Mouse (Mus musculus): ENCODE results near the gene Id1. TPM values are rescaled to one million over a fixed set of nuclear protein-coding genes. Genes with fewer than 3 reads are reported as not detected.

Gene Id1
- polyA plus RNA-seq, 1 experiment from 2014 or later = 124 TPM

DNA sequence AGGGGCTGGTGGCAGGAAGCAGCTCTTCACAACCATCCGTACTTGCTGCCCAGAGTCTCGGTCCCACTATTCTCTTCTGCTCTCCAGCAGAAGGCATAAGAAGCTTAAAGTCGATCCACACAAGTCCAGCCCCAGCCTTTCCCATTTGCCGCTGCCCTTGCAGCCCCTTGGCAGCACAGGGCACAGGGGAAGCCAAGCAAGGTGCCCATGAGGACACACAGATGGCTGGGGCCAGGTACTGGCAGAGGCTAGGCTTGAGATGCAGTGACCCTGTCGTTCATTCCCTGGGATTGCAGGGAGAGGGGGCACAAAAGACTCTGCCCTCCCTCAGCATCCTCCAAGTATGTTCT lies 31.8 kb upstream of the Id1 start:
- Histone ChIP-seq H3K27me3 (ENCODE audit: insufficient read depth, poor library complexity, severe bottlenecking) (no peaks in the 10 kb centered on the region), H3K9me3 (no peaks in the 10 kb centered on the region), H3K27ac (peak overlapping the region; percentile 96; the same call in 1 of the 2 replicates), H3K4me3 (no peak overlapping the region), H3K36me3 (peaks cover 72% of the 10 kb centered on the region), H3K4me1 (peaks cover 46% of the 10 kb centered on the region)
- DNase-seq (ENCODE audit: low spot score) = no peak
- 89% methylated on average over 5 of the region's 5 CpGs for WGBS

DNA sequence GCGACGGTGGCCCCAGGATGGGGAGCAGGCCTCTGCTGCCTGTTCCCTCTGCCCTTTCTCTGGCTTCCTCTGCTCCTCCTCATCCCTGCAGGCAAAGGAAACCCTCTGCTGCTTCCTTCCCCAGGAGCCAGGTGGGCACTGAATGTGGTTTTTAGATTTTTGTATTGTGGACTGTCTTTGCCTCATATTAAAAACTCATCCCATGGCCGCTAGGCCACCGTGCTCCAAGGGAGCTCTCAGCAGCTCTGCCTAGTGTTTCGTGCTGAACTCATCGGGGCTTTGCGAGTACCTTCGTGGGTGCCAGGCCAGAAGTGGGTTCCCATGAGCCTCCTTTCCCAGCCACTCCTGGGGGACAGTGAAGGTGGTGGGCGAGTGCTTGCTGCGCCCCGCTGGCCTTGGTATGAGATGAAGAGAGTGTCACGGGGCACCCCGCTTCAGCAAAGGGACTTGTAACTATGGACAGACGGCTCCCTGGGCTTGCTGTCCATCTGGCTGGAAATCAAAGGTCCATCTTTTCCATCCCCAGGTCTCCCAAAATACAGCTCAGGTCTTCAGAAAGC lies 31.2 kb upstream of the Id1 start:
- Histone ChIP-seq H3K4me1 (peaks cover 39% of the 10 kb centered on the region), H3K27me3 (ENCODE audit: insufficient read depth, poor library complexity, severe bottlenecking) (no peaks in the 10 kb centered on the region), H3K9me3 (no peaks in the 10 kb centered on the region), H3K27ac (peak overlapping the region; percentile 96), H3K36me3 (peaks cover 65% of the 10 kb centered on the region), H3K4me3 (no peak overlapping the region)
- DNase-seq (ENCODE audit: low spot score) = no peak
- 88% methylated on average over 14 of the region's 14 CpGs for WGBS

GRCm38 (mm10) chr2:152705993-152706571 lies 30.0 kb upstream of the Id1 start:
- peak overlapping the region; percentile 96 for H3K27ac ChIP-seq
- no peaks in the 10 kb centered on the region for H3K27me3 ChIP-seq (ENCODE audit: insufficient read depth, poor library complexity, severe bottlenecking)
- WGBS = 83% methylated on average over 22 of the region's 22 CpGs
- no peak for DNase-seq (ENCODE audit: low spot score)
- H3K9me3 ChIP-seq = no peaks in the 10 kb centered on the region
- H3K4me1 ChIP-seq = peaks cover 38% of the 10 kb centered on the region
- H3K4me3 ChIP-seq = no peak overlapping the region
- H3K36me3 ChIP-seq = peaks cover 56% of the 10 kb centered on the region

DNA sequence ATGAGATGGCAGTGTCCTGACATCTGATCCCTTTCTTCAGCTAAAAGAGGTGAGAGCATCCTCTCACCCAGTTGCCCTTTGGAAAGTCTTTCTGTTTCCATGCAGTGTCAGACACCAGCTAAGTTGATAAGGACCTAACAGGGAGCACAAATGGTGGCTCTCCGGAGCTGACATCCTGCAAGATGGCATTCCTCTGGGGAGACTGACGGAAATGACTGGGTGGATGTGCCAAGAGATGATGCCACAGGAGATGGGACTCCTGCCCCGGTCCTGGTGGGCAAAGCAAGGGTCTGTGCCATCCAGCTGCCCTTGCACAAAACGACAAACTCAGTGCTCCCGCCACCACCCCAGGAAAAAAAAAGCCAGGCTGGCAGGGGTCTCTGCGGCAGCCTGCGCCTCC lies 28.9 kb upstream of the Id1 start:
- DNase-seq (ENCODE audit: low spot score) = no peak
- peaks cover 45% of the 10 kb centered on the region for H3K36me3 ChIP-seq
- H3K9me3 ChIP-seq = no peaks in the 10 kb centered on the region
- H3K27ac ChIP-seq = peak overlapping the region; percentile 96
- WGBS = 10% methylated on average over 7 of the region's 7 CpGs
- no peaks in the 10 kb centered on the region for H3K27me3 ChIP-seq (ENCODE audit: insufficient read depth, poor library complexity, severe bottlenecking)
- peaks cover 38% of the 10 kb centered on the region for H3K4me1 ChIP-seq
- peak overlapping the region; percentile 68 for H3K4me3 ChIP-seq

DNA sequence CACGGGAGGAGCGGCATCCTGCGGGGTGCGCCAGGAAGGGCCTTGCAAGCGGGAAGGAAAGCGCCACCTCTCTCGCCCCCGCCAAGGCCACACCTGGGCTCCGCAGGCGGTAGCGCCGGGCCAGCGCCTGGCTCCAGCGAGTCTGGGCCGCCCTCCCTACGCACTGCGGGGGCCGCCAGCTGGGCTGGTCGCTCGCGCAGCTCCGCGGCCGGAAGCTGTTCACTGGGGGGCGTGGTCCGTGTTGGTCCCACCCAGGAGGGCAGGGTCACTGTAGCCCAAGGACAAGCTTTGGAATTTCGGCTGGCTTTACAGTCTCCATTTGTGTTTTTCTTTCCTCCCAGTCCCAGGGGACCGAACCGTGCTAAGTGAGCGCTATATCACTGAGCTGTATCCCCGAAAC lies 28.4 kb upstream of the Id1 start:
- Histone ChIP-seq H3K27me3 (ENCODE audit: insufficient read depth, poor library complexity, severe bottlenecking) (no peaks in the 10 kb centered on the region), H3K27ac (peak overlapping the region; percentile 96), H3K4me1 (peaks cover 38% of the 10 kb centered on the region), H3K4me3 (peak overlapping the region; percentile 68), H3K9me3 (no peaks in the 10 kb centered on the region), H3K36me3 (peaks cover 40% of the 10 kb centered on the region)
- DNase-seq (ENCODE audit: low spot score) = peak; percentile 96
- WGBS = 1% methylated on average over 30 of the region's 31 CpGs

- no peaks in the 10 kb centered on the region for H3K27me3 ChIP-seq (ENCODE audit: insufficient read depth, poor library complexity, severe bottlenecking)
- no peak for DNase-seq (ENCODE audit: low spot score)
- no peak overlapping the region; the same call in 1 of the 2 replicates for H3K27ac ChIP-seq
- peaks cover 38% of the 10 kb centered on the region for H3K4me1 ChIP-seq
- no peak overlapping the region for H3K4me3 ChIP-seq
- 85% methylated on average over 5 of the region's 5 CpGs for WGBS
- H3K36me3 ChIP-seq = peaks cover 26% of the 10 kb centered on the region
- no peaks in the 10 kb centered on the region for H3K9me3 ChIP-seq
Measured at GRCm38 (mm10) chr2:152709066-152709465, 27.0 kb upstream of the Id1 start.

- no peak overlapping the region for H3K27ac ChIP-seq
- WGBS = 68% methylated on average over 6 of the region's 6 CpGs
- no peaks in the 10 kb centered on the region for H3K27me3 ChIP-seq (ENCODE audit: insufficient read depth, poor library complexity, severe bottlenecking)
- no peak overlapping the region for H3K4me3 ChIP-seq
- H3K9me3 ChIP-seq = no peaks in the 10 kb centered on the region
- peaks cover 6% of the 10 kb centered on the region for H3K4me1 ChIP-seq
- no peak for DNase-seq (ENCODE audit: low spot score)
- no peaks in the 10 kb centered on the region for H3K36me3 ChIP-seq
Measured at GRCm38 (mm10) chr2:152716241-152716772, 19.7 kb upstream of the Id1 start.

DNA sequence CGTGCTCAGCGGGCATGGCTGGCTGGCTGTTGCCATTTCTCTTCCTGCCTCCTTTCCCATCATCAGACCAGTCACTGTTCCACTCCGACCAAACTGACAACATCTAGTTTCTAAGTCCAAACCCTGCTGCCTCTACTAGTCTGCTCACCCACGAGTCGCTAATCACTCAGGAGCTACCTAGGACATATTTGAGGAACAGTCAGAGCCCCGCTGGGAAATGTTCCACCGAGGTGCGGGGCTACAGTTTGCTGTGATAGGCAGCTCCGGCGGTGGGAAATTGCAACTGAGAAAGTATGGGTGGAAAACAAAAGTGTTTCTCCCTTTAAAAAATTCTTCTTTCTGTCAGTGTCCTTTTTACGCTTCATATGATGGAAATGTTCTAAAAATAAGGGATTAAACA lies 18.4 kb upstream of the Id1 start:
- peaks cover 6% of the 10 kb centered on the region; the same call in 1 of the 2 replicates for H3K4me1 ChIP-seq
- DNase-seq (ENCODE audit: low spot score) = no peak
- no peaks in the 10 kb centered on the region for H3K27me3 ChIP-seq (ENCODE audit: insufficient read depth, poor library complexity, severe bottlenecking)
- H3K4me3 ChIP-seq = no peak overlapping the region
- no peaks in the 10 kb centered on the region for H3K36me3 ChIP-seq
- no peaks in the 10 kb centered on the region for H3K9me3 ChIP-seq
- WGBS = 64% methylated on average over 11 of the region's 11 CpGs
- no peak overlapping the region for H3K27ac ChIP-seq

DNA sequence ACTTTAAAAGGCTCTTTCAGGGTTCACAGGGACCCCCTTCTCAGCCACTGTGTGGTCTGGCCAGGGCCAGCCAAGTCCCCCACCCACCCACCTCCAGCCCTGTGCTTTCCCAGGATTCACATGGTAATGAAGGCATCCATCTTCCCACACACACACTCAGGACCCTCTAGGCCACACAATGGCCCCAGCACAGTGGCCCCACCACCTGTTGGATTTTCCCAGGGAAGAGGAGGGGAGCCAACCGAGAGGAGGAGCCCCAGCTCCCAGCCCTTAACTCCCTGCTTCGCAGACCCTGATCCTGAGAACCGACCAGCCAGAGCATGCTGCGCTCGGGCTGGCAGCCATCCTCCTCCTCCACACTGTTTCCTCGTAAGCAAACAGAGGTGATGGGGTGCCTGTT lies 18.0 kb upstream of the Id1 start:
- Histone ChIP-seq H3K36me3 (no peaks in the 10 kb centered on the region), H3K4me1 (peaks cover 6% of the 10 kb centered on the region; the same call in 1 of the 2 replicates), H3K27ac (peak overlapping the region; percentile 59; the same call in 1 of the 2 replicates), H3K4me3 (no peak overlapping the region), H3K9me3 (no peaks in the 10 kb centered on the region), H3K27me3 (ENCODE audit: insufficient read depth, poor library complexity, severe bottlenecking) (no peaks in the 10 kb centered on the region; the same call in 1 of the 2 replicates)
- DNase-seq (ENCODE audit: low spot score) = no peak
- 43% methylated on average over 6 of the region's 6 CpGs for WGBS

DNA sequence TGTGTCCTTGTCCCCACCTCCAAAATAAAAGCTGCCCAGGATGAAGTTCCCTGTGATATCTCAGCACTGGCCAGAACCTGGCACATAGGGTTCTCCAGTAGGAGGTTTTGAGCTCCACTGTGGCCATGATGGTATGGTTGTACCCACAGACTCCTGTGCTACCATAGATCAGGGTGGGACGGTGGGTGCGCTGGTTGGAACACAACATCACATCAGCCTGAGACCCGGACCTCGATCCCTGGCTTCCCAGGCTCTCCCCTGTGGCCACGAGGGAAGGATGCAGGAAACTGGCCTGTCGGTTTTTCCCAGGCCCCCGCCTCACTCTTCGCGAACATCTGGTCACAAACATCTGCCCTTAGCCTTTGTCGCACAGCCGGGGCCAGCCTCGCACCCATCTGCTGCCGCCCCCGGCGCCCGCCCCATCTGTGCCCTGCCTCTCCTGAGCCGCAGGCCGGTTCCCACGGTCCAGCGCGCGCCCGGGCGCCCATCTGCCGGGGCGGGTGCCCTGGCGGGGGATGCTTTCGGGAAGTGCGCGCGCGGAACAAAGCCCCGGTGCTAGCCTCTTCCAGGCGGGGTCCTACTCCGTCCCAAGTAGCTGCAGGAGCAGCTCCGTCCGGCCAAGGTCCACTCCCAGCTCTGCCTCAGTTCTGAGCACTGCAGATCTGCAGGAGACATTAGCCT lies 12.3 kb upstream of the Id1 start:
- H3K36me3 ChIP-seq = no peaks in the 10 kb centered on the region
- peaks cover 41% of the 10 kb centered on the region for H3K4me1 ChIP-seq
- peak overlapping the region; percentile 89 for H3K27ac ChIP-seq
- no peaks in the 10 kb centered on the region for H3K9me3 ChIP-seq
- no peak for DNase-seq (ENCODE audit: low spot score)
- peak overlapping the region; percentile 64 for H3K4me3 ChIP-seq
- 2% methylated on average over 37 of the region's 37 CpGs for WGBS
- H3K27me3 ChIP-seq (ENCODE audit: insufficient read depth, poor library complexity, severe bottlenecking) = peaks cover 10% of the 10 kb centered on the region; the same call in 1 of the 2 replicates

DNA sequence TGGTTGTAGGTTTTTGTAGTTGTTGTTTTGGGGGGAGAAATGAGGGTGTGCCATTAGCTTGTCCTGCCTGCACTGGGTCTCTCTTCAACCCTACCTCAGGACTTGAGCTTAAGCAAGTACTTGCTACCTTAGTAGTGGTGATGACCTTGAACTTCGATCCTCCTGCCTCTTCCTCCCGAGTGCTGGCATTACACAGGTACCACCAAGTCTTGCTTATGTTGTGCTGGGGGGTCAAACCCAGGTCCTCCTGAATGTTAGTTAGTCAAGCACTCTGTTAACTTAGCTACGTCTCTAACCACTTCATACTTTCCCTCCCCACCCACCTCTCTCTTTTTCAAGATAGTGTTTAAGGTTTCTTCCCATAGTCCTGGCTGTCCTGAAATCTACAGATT lies 11.7 kb upstream of the Id1 start:
- H3K27me3 ChIP-seq (ENCODE audit: insufficient read depth, poor library complexity, severe bottlenecking) = peaks cover 10% of the 10 kb centered on the region; the same call in 1 of the 2 replicates
- peak overlapping the region; percentile 89 for H3K27ac ChIP-seq
- H3K4me1 ChIP-seq = peaks cover 46% of the 10 kb centered on the region
- H3K9me3 ChIP-seq = no peaks in the 10 kb centered on the region
- H3K36me3 ChIP-seq = no peaks in the 10 kb centered on the region
- WGBS = 57% methylated on average over 3 of the region's 3 CpGs
- H3K4me3 ChIP-seq = peak overlapping the region; percentile 64
- DNase-seq (ENCODE audit: low spot score) = no peak

DNA sequence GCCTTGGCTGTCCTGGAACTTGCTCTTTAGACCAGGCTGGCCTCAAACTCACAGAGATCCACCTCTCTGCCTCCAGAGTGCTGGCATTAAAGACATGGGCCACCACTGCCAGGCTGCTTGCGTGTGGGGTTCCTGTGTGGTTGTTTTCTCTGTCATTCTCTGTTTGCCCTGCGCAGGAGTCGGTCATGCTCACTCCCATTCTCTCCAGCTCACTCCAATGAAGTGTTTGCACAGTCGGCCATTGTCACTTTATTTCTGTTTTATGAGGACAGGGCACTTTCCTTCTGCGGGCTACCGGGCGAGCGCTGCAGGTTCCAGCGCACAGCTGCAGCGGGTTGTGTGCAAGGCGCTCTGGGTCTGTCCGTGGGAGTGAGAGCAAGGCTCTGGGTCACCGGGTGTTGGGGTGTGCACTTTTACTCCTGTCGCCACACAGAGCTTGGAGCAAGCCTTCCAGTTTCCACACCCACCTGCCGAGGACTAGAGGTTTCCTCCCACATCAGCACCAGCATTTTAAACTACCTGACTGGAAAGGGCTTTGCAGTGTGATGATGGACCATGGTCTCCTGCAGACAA lies 10.8 kb upstream of the Id1 start:
- Histone ChIP-seq H3K27ac (peak overlapping the region; percentile 52), H3K4me1 (peaks cover 55% of the 10 kb centered on the region), H3K9me3 (no peaks in the 10 kb centered on the region), H3K4me3 (0 out of 2 replicates have a peak overlapping the region, but pooled peaks have one; percentile 12), H3K27me3 (ENCODE audit: insufficient read depth, poor library complexity, severe bottlenecking) (peaks cover 10% of the 10 kb centered on the region; the same call in 1 of the 2 replicates), H3K36me3 (no peaks in the 10 kb centered on the region)
- WGBS = 74% methylated on average over 15 of the region's 15 CpGs
- DNase-seq (ENCODE audit: low spot score) = no peak

DNA sequence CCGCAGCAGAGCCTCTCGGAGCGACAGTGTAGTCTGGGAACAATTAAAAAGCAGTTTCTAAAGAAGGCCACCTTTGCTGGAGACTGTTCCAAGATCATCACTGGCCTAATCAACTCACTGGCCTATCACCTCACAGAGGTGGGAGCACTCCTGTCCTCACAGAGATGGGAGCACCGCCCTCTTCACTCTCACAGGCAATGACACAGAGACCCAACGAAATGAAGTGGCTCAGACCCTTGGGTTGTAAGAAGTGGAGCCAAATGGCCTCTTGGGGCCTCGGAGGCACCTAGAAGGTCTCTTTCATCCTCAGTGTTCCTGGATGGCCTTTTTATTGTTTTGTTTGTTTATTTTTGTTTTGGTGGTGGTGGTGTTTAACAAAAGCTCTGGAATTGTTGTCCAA lies 9.8 kb upstream of the Id1 start:
- Histone ChIP-seq H3K9me3 (no peaks in the 10 kb centered on the region), H3K4me1 (peaks cover 61% of the 10 kb centered on the region), H3K36me3 (no peaks in the 10 kb centered on the region), H3K27me3 (ENCODE audit: insufficient read depth, poor library complexity, severe bottlenecking) (peaks cover 10% of the 10 kb centered on the region; the same call in 1 of the 2 replicates), H3K27ac (peak overlapping the region; percentile 52), H3K4me3 (no peak overlapping the region)
- 86% methylated on average over 6 of the region's 6 CpGs for WGBS
- DNase-seq (ENCODE audit: low spot score) = no peak
